Mouse (Mus musculus) erythroblast, embryonic 14.5 days (primary cell): ENCODE data around the gene Ralgds.

Source experiments
- GATA1 ChIP-seq: IDR thresholded peaks from 2 replicates; pipeline ENCODE4 v1.6.1; 2012; ENCODE audit warnings: low read length, inconsistent platforms, mixed read lengths
- TAL1 ChIP-seq: IDR thresholded peaks from 3 replicates; pipeline ENCODE4 v1.6.1; 2012; ENCODE audit warnings: low read length, inconsistent platforms, mixed read lengths

GRCm38 (mm10) chr2:28539949-28540348, 27.0 kb downstream of the Ralgds start:
- no peak for TF ChIP-seq TAL1
- no peak for TF ChIP-seq GATA1
